Mouse (Mus musculus) limb, embryonic 12.5 days (tissue): ENCODE data around the gene Atp2b1. TPM values are rescaled to one million over a fixed set of nuclear protein-coding genes. Genes with fewer than 3 reads are reported as not detected.

Source experiments
- polyA plus RNA-seq: library from polyadenylated mRNA; unstranded; fragments of >200 nt; fragmentation: Nextera tagmentation; extraction: Ambion mirVana; gene quantifications from 2 replicates; pipeline ENCODE4 v1.2.1, GENCODE M21; 2016

Gene Atp2b1
- polyA plus RNA-seq, 1 experiment from 2014 or later: 100 TPM

Other genes starting within 250 kb of the Atp2b1 start
- gene Poc1b, start 192.6 kb downstream of the Atp2b1 start, polyA plus RNA-seq: 22.7 and 26.8 TPM in 2 replicates
- 7.7 and 8.4 TPM in 2 replicates for gene Galnt4, start 193.8 kb downstream of the Atp2b1 start, polyA plus RNA-seq
- gene Phxr2, start 211.9 kb downstream of the Atp2b1 start, polyA plus RNA-seq: 0.18 TPM in 1 of 2 replicates, not detected in the other